Mouse (Mus musculus) megakaryocyte, embryonic 14.5 days (primary cell): ENCODE results near the gene Ntrk3.

Source experiments
- FLI1 ChIP-seq: IDR thresholded peaks from 2 replicates; pipeline ENCODE4 v1.6.1; 2012; ENCODE audit warnings: low read length, inconsistent platforms, mixed read lengths
- GATA1 ChIP-seq: IDR thresholded peaks from 3 replicates; pipeline ENCODE4 v1.6.1; 2012; ENCODE audit warnings: mixed read lengths, low read length, inconsistent platforms, borderline replicate concordance

- TF ChIP-seq GATA1, result no peak
- TF ChIP-seq FLI1, result no peak
Observed at GRCm38 (mm10) chr7:78129966-78130365, 607.8 kb downstream of the Ntrk3 start.
